Mouse (Mus musculus) adrenal gland, adult 8-10 months (tissue): Measurements from ENCODE around the gene Traf3. TPM values are rescaled to one million over a fixed set of nuclear protein-coding genes. Genes with fewer than 3 reads are reported as not detected.

Source experiments
- total RNA-seq, 4 experiments: library from RNA; stranded (reverse); gene quantifications; 2 replicates each; pipeline ENCODE4 v1.2.4; 2022

Traf3 gene
- total RNA-seq, 4 experiments from 2014 or later: 29.8 to 36.7 (median 34.2) TPM

Other genes starting within 250 kb of the Traf3 start
- gene Ankrd9, start 187.3 kb upstream of the Traf3 start, total RNA-seq: 10 to 100 TPM; 11.1 to 46.5 (median 17.7) TPM
- gene Rcor1, start 127.0 kb upstream of the Traf3 start, total RNA-seq: 10 to 100 TPM; 46.1 to 60.4 (median 50.8) TPM
- gene 4930595D18Rik, start 18.1 kb downstream of the Traf3 start, total RNA-seq: not detected
- under 1 TPM in 1 of 4 experiments, not detected in 3; 0.32 TPM for gene Amn, start 104.7 kb downstream of the Traf3 start, total RNA-seq
- gene Cdc42bpb, start 211.3 kb downstream of the Traf3 start, total RNA-seq: 100 to 1,000 TPM; 112 to 162 (median 141) TPM
- 1 to 10 TPM in 1 of 4 experiments, under 1 TPM in 3; 0.67 to 1.0 (median 0.78) TPM for gene Lbhd2, start 240.4 kb downstream of the Traf3 start, total RNA-seq